Comparison of ENCODE assay signal across 8 mouse cellular contexts in genomic region chr6:33930087-33930945, GRCm38 (mm10).
DNase-seq lines count a peak whose midpoint lies in the region; ATAC-seq lines count a peak whose summit lies in the region.
"Had no signal": no experiment of that assay in that cellular context is flagged by ENCODE, and none has a peak within 500 bp of the region (broad histone marks: within the 10 kb centered on the region; RNA-seq: fewer than 3 reads in every experiment).

No protein-coding gene starts in this region.

- WGBS in hindbrain, embryonic 14.5 days = 67% methylated on average over 8 of the region's 8 CpGs
- WGBS in hindbrain, embryonic 10.5 days = 81% methylated on average over 8 of the region's 8 CpGs
- WGBS in midbrain, embryonic 11.5 days = 77% methylated on average over 8 of the region's 8 CpGs
- 80% methylated on average over 8 of the region's 8 CpGs for WGBS in midbrain, embryonic 14.5 days

- H3K4me2 ChIP-seq in hindbrain, embryonic 14.5 days (replicated peaks) = no peak overlapping the region
- no peak overlapping the region for H3K4me2 ChIP-seq in midbrain, embryonic 11.5 days
- no peak overlapping the region for H3K4me2 ChIP-seq in midbrain, embryonic 14.5 days (ENCODE audit: low read length)

- ATAC-seq in hindbrain, embryonic 14.5 days (ENCODE audit: low FRiP score) = no peak
- ATAC-seq in midbrain, embryonic 11.5 days (ENCODE audit: low FRiP score) = no peak
- ATAC-seq in midbrain, embryonic 14.5 days (ENCODE audit: low FRiP score, low TSS enrichment) = no peak

- H3K27me3 ChIP-seq in hindbrain, embryonic 14.5 days (ENCODE audit: control insufficient read depth, insufficient read depth, low read length) = no peaks in the 10 kb centered on the region
- H3K27me3 ChIP-seq in hindbrain, embryonic 10.5 days (ENCODE audit: insufficient read depth, poor library complexity, severe bottlenecking) = no peaks in the 10 kb centered on the region
- H3K27me3 ChIP-seq in midbrain, embryonic 11.5 days (ENCODE audit: control insufficient read depth, insufficient read depth, low read length) = no peaks in the 10 kb centered on the region
- no peaks in the 10 kb centered on the region for H3K27me3 ChIP-seq in midbrain, embryonic 14.5 days (ENCODE audit: control insufficient read depth, insufficient read depth, low read length)

- H3K4me3 ChIP-seq in hindbrain, embryonic 14.5 days (replicated peaks; ENCODE audit: low read length) = no peak overlapping the region
- H3K4me3 ChIP-seq in hindbrain, embryonic 10.5 days = no peak overlapping the region
- no peak overlapping the region for H3K4me3 ChIP-seq in midbrain, embryonic 11.5 days (ENCODE audit: low read depth, low read length)
- H3K4me3 ChIP-seq in midbrain, embryonic 14.5 days (replicated peaks; ENCODE audit: low read depth, low read length) = no peak overlapping the region

- peaks cover 10% of the 10 kb centered on the region for H3K4me1 ChIP-seq in hindbrain, embryonic 14.5 days (replicated peaks; ENCODE audit: control insufficient read depth, insufficient read depth, low read length)
- no peaks in the 10 kb centered on the region; the same call in 1 of the 2 replicates for H3K4me1 ChIP-seq in hindbrain, embryonic 10.5 days (replicated peaks)
- H3K4me1 ChIP-seq in midbrain, embryonic 11.5 days (ENCODE audit: control insufficient read depth, insufficient read depth, low read length) = 0 out of 2 replicates have a peak, but pooled peaks cover 2% of the 10 kb centered on the region
- H3K4me1 ChIP-seq in midbrain, embryonic 14.5 days (ENCODE audit: control insufficient read depth, insufficient read depth, low read length) = peaks cover 4% of the 10 kb centered on the region; the same call in 1 of the 2 replicates

- peak overlapping the region; percentile 16; the same call in 1 of the 2 replicates for H3K9ac ChIP-seq in hindbrain, embryonic 14.5 days
- no peak overlapping the region for H3K9ac ChIP-seq in midbrain, embryonic 11.5 days (ENCODE audit: low read length)
- no peak overlapping the region for H3K9ac ChIP-seq in midbrain, embryonic 14.5 days (replicated peaks; ENCODE audit: low read length)
- H3K9ac ChIP-seq: liver, embryonic 14.5 days had no signal

- H3K36me3 ChIP-seq in hindbrain, embryonic 14.5 days (replicated peaks; ENCODE audit: control insufficient read depth, insufficient read depth) = no peaks in the 10 kb centered on the region
- no peaks in the 10 kb centered on the region for H3K36me3 ChIP-seq in hindbrain, embryonic 10.5 days
- no peaks in the 10 kb centered on the region for H3K36me3 ChIP-seq in midbrain, embryonic 11.5 days (ENCODE audit: control insufficient read depth, insufficient read depth, low read length)
- no peaks in the 10 kb centered on the region for H3K36me3 ChIP-seq in midbrain, embryonic 14.5 days (ENCODE audit: control insufficient read depth, insufficient read depth, low read length)

- H3K27ac ChIP-seq in hindbrain, embryonic 14.5 days = peak overlapping the region; percentile 64
- H3K27ac ChIP-seq in hindbrain, embryonic 10.5 days = no peak overlapping the region
- H3K27ac ChIP-seq in midbrain, embryonic 11.5 days (ENCODE audit: low read depth, low read length) = no peak overlapping the region
- no peak overlapping the region for H3K27ac ChIP-seq in midbrain, embryonic 14.5 days (replicated peaks; ENCODE audit: low read depth, low read length)
- H3K27ac ChIP-seq: liver, embryonic 14.5 days had no signal

- no peak for DNase-seq in hindbrain, embryonic 14.5 days (ENCODE audit: low spot score)
- no peak for DNase-seq in hindbrain, embryonic 10.5 days (ENCODE audit: low spot score)
- DNase-seq in midbrain, embryonic 11.5 days (ENCODE audit: low spot score, missing footprints) = peak; percentile 83
- no peak for DNase-seq in midbrain, embryonic 14.5 days
- peak; percentile 31 for DNase-seq in fat pad, adult 2 months (ENCODE audit: extremely low read depth, low read depth, low spot score)
- DNase-seq in gonadal fat pad, adult 2 months (ENCODE audit: low read depth) = peak; percentile 42
- DNase-seq in spleen, postnatal 4 days (ENCODE audit: low spot score in 2 of 2) = no peak

- no peaks in the 10 kb centered on the region for H3K9me3 ChIP-seq in hindbrain, embryonic 14.5 days (ENCODE audit: control insufficient read depth, low read length)
- no peaks in the 10 kb centered on the region for H3K9me3 ChIP-seq in hindbrain, embryonic 10.5 days
- H3K9me3 ChIP-seq in midbrain, embryonic 11.5 days (ENCODE audit: control insufficient read depth, low read length) = no peaks in the 10 kb centered on the region
- no peaks in the 10 kb centered on the region for H3K9me3 ChIP-seq in midbrain, embryonic 14.5 days (ENCODE audit: control insufficient read depth, low read length)

Comparison
In these comparisons a context has a peak if more than half of its experiments do, and no peak if none do; other contexts are left out.
1. DNase-seq: peak in midbrain, embryonic 11.5 days (single experiment), fat pad, adult 2 months (single experiment) and gonadal fat pad, adult 2 months (single experiment); none in hindbrain, embryonic 14.5 days (single experiment), hindbrain, embryonic 10.5 days (single experiment), midbrain, embryonic 14.5 days (single experiment) and spleen, postnatal 4 days (0 of 2).